Mouse (Mus musculus) lung, adult 18-20 months (tissue): Measurements from ENCODE around the gene Ckap4.
A peak's percentile ranks its signal among the peaks of the same experiment; 100 is the strongest.
"Not testable (repeated sequence)": the region's sequence is repeated elsewhere in the genome, so short reads cannot be mapped to it uniquely, and the experiment has no call there.

Experiments used
- DNase-seq, 2 experiments: peaks; one replicate each; pipeline ENCODE4 v3.0.0; 2022; ENCODE audit warnings: mixed read lengths in 2 of 2

Ckap4 gene

GRCm38 (mm10) chr10:84496805-84497204, 37.1 kb downstream of the Ckap4 start:
- no peak for DNase-seq

DNA sequence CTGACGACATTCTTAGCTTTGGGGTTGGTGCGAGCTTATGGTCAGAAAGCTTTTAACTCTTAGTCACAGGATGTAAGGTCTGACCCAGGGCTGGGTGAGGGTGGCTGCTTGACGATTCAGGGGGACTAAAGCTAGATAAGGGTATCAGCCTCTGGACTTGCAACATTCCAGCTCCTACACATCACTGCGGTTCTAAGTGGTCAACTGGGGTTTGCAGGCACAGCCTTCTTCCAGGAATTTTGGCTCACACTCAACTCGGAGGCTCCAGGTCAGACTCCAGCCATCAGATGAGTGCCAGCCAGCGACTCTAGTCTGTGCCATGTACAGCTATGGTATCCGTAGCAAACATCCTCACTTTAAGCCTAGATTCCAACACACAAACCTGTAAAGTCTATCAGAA, 39.4 kb downstream of the Ckap4 start:
- DNase-seq: no peak

DNA sequence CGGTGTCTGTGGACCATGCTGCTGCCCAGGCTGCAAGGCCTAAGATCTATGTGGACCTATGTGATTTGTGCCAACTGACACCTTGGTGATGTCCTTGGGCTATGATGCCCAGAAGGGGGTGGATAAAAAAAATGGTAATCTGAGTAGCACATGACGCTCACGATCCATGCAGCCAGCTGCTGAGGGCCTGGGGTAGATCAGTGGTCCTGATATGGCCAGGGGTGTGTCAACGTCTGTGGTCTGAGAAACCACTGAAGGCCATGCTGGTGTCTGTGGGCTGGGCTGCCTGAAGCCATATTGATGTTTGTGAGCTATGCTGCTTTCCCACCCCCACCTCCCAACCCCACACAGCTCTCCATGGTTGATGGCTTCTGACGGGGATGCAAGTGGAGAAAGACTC, 43.7 kb downstream of the Ckap4 start:
- DNase-seq: no peak

DNA sequence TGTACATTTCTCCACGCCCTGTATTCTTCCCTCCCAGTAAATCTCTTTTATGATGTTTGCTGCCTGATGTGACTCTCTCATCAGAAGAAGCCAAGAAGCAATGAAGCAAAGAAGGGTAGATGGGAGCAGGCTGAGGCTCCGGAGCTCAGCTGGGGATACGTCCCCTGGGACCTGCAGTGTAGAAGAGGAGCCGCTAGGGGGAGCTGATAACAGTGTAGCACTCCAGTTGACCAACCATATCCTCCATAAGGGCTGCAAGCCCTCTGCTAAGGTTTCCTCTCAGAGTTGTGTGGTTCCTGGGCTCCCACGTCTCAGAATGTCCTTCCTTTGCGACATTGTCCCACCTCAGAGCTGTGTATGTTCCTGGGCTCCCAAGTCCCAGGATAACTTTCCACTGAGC, 45.5 kb downstream of the Ckap4 start:
- peak; percentile 47 to 66 for DNase-seq

DNA sequence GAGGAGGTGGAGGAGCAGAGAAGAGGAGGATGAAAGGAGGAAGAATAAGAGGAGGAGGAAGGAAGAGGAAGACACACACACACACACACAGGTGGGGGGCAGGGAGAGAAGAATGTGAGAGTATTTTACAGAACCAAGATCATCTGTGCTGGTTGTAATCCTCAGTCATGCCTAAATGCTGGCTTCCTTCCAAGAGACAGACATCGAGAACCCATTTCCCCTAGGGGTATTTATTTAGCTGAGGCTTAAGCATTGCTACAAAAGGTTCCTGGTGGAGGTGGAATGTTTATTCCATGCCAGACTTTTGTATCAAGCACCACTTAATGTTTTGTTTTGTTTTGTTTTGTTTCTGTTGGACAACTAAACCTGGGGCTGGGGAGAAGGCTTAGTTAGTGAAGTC, 49.2 kb downstream of the Ckap4 start:
- DNase-seq: peak in 1 of 2 experiments; percentile 33

DNA sequence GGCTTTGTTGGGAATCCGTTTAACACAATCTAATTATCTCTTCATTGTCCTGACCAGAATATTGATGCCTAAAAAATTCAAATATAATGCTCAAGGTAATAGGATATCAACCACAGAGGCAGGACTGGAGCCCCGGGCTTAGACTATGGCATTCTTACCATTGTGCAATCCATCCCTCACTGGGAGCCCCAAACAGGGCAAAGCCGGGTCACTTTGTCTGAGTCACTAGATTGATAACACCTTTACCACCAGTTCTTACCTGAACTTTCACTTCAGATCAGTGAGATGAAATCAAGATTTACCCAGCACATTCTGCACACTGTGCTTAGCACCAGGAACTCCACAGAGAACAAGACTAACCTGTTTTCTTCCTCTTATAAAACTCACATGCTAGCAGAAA, 50.3 kb downstream of the Ckap4 start:
- peak in 1 of 2 experiments; percentile 34 for DNase-seq

GRCm38 (mm10) chr10:84483069-84483468, 50.8 kb downstream of the Ckap4 start:
- DNase-seq: no peak

DNA sequence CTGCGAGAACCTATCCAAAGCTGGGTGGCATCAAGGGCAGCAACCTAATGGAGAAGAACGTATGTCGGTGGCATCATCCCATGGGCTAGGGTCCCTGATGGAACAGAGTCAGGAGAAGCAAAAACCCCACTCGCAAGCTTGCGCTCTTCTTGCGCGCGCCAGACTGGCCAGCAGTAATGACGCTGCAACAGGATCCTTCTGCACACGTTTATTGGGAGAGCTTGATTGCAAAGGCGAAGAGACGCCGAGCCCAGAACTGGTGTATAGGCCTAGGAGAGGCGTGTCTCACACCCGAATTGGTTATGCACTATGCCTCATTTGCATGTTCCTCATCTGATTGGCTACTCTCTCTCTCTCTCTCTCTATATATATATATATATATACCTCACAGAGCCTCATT, 51.4 kb downstream of the Ckap4 start:
- not testable (repeated sequence) for DNase-seq

DNA sequence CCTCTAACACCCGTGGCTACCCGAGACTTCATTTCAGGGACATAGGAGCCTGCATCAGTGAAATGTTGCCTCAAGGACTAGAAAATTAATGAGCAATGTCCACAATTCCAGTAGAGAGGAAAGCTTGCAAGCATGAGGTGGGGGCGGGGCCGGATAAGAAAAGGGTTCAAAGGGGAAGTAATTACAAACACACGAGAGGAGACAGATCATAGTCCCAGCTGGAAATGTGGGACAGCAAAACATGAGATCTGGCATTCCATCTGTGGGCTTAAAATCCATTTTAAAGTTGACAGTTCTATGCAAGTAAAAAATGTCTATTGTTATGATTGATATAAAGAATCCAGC, 52.6 kb downstream of the Ckap4 start:
- DNase-seq: peak in 1 of 2 experiments; percentile 22

- DNase-seq: peak; percentile 44 to 50
Observed at GRCm38 (mm10) chr10:84480667-84481326, 53.1 kb downstream of the Ckap4 start.

DNA sequence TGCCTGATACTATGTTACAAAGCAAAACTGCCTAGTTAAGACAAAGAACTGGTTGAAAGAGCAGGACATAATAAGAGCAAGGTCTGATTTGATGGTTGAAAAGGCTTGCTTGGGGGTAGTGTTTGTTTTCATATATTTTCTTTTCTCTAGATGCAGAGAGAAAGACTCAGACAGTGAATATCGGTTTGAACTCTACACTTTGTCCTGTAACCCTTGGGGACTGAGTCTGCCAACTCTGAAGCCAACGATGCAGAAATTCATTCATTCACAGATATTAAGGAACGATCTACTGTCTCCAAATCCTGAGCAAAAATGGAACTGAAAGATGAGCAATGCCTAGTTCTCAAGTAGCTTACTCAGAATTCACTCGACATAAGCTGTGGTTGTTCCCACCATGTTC, 53.7 kb downstream of the Ckap4 start:
- no peak for DNase-seq

GRCm38 (mm10) chr10:84477613-84478076, 56.2 kb downstream of the Ckap4 start:
- no peak for DNase-seq

DNA sequence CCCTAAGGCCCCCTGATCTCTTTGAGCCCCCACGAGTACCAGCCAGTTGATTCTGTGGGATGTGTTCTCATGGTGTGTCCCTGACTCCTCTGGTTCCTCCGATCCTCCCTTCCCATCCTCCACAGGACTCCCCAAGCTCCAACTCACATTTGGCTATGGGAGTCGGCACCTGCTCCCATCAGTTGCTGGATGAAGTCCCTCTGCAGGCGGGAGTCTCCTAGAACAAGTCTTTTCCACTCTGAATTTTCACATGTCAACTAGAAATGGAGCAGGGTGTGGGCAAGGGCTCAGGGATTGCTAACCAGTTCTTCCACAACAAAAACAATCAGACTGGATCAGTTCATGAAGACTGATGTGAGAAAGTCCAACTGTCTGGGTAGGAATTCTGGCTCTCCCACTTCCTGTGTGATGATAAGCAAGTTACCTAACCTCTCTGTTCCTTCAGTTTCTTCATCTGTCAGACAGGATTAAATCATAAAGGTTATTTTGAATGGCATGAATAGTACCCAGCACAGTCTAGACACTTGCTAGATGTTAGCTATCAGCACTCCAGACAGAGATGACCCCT, 56.7 kb downstream of the Ckap4 start:
- no peak for DNase-seq
